Mouse (Mus musculus) left cerebral cortex, postnatal 36 days (tissue): ENCODE results near the gene Pianp. TPM values are rescaled to one million over a fixed set of nuclear protein-coding genes. Genes with fewer than 3 reads are reported as not detected.

Experiments
- DNase-seq, 2 experiments: peaks; one replicate each; pipeline ENCODE4 v3.0.0; 2021 to 2022; ENCODE audit warnings: low spot score in 2 of 2, mixed read lengths in 1 of 2
- intact Hi-C: fragments of 180-260 bp; cut with DNase I; formaldehyde crosslinking; loops from one replicate; pipeline ENCODE4 v1.15.1; 2025
- total RNA-seq, 2 experiments: library from RNA; stranded (reverse); gene quantifications; 2 replicates each; pipeline ENCODE4 v1.2.3; 2021

The Pianp gene
- total RNA-seq = 100 to 1,000 TPM; 179 to 184 TPM

DNA sequence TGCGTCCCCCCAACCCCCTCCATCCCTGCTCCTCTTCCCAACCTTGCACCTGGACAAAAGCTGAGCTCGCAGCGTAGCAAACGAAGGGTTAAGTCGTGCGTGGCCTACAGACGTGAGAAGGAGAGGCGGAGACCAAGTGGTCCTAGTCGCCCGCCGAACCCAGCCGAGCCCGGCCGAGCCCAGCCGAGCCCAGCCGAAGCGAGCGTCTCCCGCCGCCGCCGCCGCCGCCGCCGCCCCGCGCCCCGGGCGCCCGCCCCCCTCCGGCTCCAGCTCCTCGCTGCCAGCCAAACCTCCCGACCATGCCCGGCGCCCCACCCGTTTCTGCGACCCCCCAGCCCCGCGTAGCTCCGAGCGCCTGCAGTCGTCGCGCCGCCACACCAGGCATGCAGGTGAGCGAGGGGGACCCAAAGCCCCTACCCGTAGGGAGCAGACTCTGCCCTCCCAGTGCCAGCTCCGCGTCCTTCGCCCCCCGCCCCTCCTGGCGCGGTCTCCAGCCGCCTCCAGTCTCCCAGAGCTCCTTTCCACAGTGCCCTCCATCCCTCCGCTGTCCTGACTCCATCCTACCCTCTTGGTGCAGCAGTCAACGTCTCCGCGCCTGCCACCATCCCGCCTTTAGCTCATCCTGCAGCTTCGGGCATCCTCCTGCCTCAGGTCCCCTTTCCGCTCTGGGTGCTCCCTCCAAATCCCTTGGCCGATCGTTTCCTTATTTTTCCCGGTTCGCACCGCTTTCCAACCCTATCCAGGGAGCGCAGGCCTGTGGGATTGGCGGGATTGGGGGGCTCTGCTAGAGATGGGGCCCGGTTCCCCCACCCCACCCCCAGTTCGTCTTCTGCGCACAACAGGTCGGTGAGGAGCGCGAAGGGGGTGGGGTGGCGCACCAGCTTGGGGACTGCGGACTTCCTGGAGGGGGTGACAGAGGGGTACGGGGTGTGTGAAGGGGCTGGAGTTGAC is at the start of gene Pianp:
Gene Pianp (plus strand): TSS at position 144 of the 951 bp plus-strand sequence.
- peak; percentile 81 to 87 for DNase-seq
- intact Hi-C loops = loop anchor here (2.0 kb wide), 1 partner anchor 132 kb away; no protein-coding TSS in a partner anchor

DNA sequence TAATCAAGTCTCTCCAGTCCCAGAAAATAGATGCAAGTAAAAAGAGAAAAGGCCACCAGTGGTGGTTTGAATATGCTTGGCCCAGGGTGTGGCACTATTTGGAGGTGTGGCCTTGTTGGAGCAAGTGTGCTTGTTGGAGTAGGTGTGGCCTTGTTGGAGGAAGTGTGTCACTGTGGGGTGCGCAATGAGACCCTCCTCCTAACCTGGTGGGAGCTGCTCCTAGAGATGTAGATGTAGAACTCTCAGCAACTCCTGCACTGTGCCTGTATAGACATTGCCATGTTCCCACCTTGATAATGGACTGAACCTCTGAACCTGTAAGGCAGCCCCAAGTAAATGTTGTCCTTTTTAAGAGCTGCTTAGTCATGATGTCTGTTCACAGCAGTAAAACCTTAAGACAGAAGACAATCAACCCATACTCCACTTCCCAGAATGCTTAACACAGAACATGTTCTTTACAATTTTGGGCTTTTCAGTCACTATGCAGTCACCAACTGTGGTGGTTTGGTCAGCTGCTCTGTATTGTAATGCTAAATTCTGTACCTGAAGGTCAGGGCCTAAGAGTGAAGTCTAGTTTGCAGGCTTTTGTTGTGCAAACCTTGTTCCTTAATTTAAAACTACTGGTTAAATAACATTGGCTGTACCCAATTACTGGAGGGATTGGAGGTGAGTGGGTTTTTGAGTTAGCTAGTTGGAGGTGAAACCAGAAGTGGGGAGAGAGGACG is 42.3 kb upstream of the Pianp start:
- DNase-seq = no peak
- intact Hi-C loops = no loop called here

DNA sequence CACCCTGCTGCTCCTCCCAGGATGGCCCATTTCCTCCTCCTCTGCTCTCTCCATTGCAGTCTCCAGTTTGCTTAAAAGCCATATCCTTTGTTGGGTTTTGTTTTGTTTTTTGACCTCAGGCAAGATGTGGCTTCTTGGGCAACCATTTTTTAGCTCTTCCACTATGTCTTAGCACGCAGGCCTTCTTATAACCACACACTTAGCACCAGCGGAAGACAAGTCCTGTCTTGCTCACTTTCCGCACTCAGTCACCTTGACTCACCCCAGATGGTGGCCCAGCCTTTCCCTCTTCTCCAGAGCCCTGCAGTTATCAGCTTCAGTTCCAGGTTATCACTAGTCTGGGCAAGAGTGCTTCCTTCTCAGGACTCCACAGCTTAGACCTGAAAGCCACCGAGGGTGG is 41.3 kb upstream of the Pianp start:
- no peak for DNase-seq
- intact Hi-C loops = no loop called here

DNA sequence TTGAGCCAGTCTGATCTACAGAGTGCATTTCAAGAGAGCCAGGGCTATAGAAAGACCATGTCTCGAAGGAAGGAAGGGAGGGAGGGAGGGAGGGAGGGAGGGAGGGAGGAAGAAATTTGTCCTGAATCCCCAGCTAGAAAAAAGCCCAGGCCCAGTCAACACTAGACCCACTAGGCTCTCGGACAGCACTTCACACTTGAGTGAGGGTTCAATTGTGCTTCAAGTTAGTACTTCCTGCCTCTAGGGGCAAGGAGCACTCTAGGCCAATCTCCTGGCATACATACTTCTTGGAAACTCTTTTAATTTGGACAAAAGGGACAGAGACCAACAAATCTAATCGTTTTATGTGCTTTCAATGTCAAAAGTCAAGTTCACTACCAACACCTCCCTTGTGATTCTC is 38.4 kb upstream of the Pianp start:
- no peak for DNase-seq
- intact Hi-C loops = no loop called here

DNA sequence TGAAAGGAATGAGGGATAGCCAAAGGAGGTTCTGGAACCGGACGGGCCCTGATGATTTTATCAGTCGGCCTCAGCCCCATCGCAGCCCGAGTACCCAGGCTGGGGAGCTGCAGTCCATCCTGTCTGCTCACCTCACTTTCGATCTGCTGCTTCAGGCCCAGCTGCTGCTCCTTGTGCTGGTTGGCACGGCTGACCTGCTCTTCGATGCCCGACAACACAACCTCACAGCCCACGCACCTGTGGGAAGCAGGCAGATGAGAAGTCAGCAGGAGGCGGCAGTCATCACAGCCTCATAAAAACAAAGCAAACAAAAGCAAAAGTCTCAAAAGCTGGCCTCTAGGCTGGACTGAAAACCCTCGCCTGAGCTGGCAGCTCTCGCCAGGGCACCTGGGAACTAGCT is 36.5 kb upstream of the Pianp start:
- intact Hi-C loops = no loop called here
- DNase-seq = no peak

DNA sequence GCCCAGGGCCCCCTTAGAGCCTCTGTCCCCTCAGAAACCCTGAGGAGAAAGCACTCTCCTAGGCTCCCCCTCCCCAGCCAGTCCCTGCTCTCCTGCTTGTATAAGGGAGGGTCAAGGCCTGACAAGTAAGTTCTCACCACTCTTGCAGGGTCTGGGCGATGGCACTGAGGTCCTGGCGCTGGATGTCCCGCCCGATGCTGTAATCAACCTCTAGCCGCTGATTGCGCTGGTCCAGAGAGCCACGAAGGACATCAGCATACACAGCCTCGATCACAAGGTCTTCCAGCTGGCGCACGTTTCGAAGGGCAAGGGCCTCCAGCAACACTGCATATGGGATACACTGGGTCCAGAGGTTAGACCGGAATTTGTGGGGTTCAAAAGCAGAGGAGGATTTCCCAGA is 35.5 kb upstream of the Pianp start:
- no peak for DNase-seq
- intact Hi-C loops = no loop called here

DNA sequence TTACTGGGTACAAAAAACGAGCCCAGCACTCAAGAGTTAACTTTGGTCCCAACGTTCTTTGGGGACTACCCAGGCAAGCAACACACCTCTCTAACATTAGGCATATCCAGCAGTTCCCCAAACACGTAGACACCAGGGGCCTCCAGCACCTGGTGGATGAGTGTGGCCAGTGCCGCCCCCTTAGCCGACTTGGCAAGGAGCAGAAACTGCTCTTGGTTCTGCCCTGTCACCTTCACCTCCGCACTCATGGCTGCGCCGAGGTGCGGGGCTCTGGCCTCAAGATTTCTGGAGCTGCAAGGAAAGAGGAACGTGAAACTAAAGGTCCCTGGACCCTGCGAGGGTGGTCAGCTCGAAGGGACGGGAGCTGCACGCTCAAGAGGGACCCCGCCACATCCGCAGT is 31.9 kb upstream of the Pianp start:
- intact Hi-C loops = no loop called here
- DNase-seq = no peak

DNA sequence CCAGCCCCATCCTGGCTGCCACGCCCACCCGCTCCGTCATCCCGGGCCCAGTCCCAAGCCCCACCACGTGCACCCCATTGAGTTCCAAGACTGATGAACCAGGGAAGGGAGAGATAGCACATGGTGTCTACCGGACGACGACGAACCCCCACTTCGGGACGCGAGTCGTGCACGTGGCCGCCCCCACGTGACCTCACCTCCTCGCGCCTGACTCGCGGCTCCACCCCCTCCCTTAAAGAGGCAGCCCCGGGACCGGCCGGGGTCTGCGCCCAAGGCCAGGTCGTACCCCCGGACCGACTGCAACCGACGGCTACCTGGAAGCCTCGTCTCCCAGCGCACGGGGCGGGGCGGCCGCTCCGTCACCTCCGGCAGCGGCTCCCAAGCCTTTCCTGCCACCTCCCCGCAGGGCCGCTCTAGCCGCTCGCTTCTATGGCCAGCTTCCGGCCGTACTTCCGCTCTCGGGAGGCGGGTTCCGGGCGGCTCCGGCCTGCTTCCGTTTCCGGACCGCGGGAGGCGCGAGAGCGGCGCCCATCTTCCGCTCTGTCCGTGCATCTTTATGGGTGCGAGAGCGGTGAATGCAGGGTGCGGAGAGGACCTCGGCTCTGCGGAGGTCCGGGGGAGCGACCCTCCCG is 31.3 kb upstream of the Pianp start, which contains the start of gene Cops7a:
Gene Cops7a (minus strand): TSS at position 451 of the 632 bp plus-strand sequence.
- peak; percentile 96 to 98 for DNase-seq
- intact Hi-C loops = no loop called here

DNA sequence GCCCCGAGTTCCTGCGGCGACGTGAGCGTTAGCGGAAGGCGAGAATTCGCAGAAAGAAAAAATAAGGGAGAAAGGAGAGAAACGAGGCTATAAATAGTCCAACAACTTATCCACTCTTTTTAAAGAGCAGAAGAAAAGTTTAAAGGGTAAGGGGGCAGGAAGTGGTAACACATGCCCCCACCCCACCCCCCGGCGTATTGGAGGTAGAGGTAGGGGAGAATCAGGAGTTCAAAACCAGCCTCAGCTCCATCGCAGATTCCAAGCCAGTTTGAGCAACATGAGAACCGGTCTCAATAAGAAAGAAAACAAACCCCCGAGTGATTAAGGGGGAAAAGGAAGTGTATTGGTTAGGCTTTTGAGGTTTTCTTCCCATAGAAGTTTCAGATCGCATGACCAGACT is 30.7 kb upstream of the Pianp start:
- intact Hi-C loops = no loop called here
- no peak for DNase-seq

DNA sequence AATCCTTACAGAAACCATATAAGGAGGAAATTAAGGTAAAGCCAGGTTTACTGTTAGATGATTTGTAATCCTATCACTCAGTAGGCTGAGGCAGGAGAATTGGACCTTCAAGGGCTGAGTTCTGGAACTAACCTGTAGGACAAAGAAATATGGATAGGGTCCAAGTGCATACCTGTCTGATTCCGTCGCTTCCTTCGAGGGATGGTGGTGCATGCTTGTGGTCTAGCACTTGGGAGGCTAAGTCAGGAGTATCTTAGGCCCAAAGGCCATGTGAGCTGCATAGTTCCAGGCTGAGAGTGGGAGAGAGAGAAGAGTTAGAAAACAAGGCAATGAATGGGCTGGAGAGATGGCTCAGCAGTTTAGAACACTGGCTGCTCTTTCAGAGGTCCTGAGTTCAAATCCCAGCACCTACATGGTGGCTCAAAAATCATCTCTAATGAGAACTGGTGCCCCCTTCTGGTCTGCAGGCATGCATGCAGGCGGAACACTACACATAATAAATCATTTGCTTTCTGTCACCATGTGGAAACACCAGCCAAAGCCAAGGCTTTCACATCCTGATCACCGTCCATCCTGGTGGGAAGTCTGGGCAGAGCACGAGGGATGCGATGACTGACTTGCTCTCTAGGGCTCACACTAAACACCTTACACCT is 29.9 kb upstream of the Pianp start:
- DNase-seq = no peak
- intact Hi-C loops = no loop called here

DNA sequence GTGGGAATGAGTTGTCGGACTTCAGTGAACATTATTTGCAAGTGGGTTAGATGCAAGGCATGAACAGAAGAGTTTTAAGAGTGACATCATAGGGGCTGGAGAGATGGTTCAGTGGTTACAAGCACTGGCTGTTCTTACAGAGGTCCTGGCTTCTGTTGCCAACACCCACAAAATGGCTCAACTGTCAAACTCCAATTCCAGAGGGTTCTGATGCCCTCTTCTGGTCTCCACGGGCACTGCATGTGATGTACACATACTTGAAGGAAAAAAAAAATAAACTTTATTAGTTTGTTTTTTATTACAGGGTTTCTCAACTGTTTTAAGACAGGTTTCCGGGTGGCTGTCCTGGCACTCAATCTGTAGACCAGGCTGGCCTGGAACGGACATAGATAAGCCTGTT is 28.7 kb upstream of the Pianp start:
- no peak for DNase-seq
- intact Hi-C loops = no loop called here

DNA sequence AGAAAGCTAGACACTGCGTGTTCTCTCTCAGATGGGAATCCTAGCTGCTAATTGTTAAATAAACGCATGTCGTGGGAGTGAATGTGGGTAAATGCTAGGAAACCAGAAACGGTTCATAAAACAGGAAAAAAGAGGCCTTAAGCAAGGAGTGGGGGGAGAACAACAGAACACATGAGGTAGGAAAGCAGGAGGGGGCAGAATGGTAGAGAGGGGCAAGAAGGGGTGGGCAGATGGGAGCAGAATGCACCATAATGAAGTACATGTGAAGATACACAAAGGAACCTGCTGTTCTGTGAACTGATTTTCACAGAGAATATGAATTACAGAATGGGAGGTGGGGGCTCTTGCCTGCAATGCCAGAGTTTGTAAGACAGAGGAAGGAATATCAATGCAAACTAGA is 4.3 kb upstream of the Pianp start:
- DNase-seq = no peak
- intact Hi-C loops = no loop called here

DNA sequence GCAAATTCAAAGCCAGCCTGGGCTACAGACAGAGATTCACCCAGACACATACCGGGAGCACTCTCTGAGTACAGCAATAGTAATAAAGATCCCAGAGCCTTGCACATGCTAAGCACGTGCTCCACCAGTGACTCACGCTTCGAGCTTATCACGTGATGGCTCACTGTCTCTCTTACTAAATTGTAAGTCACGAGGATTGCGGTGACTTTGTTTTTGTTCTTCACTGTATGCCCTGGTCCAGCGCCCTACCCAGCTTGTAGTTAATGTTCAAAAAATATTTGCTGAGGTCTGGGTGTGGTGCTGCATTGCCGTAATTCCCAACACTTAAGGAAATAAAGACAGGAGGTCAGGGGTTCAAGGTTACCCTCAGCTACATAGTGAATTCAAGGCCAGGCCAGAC is 3.1 kb upstream of the Pianp start:
- intact Hi-C loops = no loop called here
- no peak for DNase-seq

DNA sequence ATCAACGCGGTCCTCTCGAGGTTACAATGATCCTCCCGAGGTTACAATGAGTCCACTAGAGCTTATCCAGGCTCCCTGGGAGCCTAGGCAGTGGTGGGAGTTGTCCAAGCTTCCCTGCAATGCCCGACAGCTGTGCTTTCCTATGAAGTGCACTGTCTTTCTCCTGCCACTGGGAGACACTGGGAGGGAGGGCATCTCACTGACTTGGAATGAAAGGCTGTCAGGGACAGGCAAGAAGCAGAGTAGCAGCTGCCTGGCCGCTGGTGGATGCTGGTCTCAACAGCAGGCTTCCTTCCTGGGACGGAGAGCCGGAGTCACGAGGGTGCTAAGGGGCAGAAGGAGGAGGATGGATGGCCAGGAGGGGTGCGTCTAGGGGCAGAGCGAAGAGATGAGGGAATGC is 2.6 kb upstream of the Pianp start:
- intact Hi-C loops = no loop called here
- DNase-seq = no peak

DNA sequence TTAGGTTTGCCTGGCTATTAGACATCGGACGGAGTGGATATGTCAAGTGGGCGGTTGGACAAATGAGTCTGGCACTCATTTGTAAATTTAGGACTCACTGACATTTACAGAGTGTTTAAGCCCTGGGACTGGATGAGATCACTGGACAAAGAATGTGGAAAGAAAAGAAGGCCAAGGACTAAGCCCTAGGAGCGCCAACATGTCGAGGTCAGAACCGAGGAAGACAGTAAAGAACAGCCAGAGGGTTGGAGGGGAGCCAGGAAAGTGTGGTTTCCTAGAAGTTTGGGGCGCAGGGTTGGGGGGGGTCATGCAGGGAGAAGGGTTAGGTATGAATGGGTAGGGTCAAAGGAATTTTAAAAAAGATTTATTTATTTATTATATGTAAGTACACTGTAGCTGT is 1.2 kb upstream of the Pianp start:
- DNase-seq = no peak
- intact Hi-C loops = no loop called here

DNA sequence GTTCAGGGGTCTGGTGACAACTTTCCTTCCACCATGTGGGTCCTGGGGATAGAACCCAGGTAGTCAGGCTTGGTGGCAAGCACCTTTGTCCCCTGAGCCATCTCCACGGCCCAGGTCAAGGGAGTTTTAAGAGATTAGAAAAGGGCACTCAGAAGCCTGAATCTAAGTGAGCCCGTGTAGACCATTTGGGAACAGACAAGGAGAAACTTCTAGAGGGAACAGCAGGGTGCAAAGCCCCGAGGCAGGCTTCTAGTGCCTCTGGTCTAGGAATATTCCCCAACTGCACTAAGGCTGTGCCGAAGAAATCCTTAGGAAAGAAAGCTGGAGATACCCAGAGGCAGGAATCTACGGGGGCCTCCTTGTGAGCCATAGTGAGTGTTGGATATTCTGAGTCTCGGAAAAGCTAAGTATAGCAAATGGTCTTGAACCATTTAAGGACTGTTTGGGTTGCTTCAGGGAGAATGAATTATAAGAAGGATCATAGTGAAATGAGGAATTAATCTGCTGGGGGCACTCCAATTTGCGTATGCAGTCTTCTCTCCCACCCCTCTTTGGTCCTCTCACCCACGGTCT is 577 bp upstream of the Pianp start:
- intact Hi-C loops = loop anchor here (2.0 kb wide), 1 partner anchor 131 kb away; no protein-coding TSS in a partner anchor
- DNase-seq = no peak

DNA sequence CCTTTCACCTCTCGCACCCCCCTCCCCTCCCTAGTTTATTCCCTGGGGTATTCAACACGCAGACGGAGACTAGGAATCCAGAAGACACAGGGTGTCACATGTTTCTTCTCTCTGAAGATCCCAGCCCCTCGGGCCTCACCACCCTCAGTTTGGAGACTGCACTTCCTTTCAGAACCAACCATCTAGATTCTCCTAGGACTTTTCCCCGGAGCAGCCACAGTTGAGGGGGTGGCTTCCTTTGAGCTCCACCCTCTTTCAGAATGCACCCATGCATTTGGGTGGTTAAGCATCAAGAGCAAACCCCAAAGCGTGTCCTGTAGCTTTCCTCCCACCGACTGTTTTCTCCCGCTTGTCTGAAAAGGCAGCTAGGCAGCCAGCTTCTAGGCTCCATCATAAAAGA is 1.6 kb downstream of the Pianp start:
- intact Hi-C loops = no loop called here
- DNase-seq = peak; percentile 61 to 67

DNA sequence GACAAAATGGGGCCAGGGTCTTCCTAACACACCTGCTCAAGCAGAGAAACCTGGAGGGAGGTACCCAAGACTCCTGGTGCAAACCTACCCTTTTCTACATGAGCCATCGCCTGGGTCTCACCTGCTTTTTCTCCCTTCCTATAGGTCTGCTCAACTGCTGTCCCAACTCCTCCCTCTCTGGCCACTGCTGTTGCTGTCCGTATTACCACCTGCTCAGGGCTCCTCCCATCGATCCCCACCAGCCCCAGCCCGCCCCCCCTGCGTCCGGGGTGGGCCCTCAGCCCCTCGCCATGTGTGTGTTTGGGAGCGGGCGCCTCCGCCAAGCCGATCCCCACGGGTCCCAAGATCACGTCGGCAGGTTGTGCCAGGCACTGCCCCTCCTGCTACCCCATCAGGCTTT is 2.6 kb downstream of the Pianp start:
- no peak for DNase-seq
- intact Hi-C loops = no loop called here

DNA sequence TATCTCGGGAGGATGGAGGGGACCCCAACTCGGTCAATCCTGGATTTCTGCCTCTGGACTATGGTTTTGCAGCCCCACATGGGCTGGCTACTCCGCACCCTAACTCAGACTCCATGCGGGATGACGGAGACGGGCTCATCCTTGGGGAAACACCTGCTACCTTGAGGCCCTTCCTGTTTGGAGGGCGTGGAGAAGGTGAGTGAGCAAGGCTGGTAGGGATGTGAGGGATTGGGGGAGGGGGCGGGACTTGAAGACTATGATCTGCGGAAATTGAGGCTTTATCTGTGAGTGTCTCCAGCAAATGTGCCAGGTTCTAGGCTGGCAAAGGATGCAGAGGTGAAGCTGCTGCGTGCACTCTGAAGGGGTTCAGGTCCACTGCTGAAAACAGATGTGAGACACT is 3.1 kb downstream of the Pianp start:
- intact Hi-C loops = no loop called here

More for the DNA sequence above, 3.1 kb downstream of the Pianp start:
- no peak for DNase-seq
